Mouse (Mus musculus) cortical plate, adult 2 months (tissue): ENCODE measurements around the gene Ggnbp2.

ENCODE experiments used
- CTCF ChIP-seq: fragments of 200-500 bp; IDR thresholded peaks from 2 replicates; pipeline ENCODE4 v1.5.1; 2011; ENCODE audit warnings: mild to moderate bottlenecking, control low read depth, low read length; ENCODE audit not compliant: insufficient read depth; ENCODE audit errors: extremely low read depth
- POLR2A ChIP-seq: fragments of 200-500 bp; IDR thresholded peaks from 2 replicates; pipeline ENCODE4 v1.6.1; 2011; ENCODE audit warnings: mild to moderate bottlenecking, low read length, control low read depth; ENCODE audit not compliant: insufficient read depth; ENCODE audit errors: extremely low read depth

DNA sequence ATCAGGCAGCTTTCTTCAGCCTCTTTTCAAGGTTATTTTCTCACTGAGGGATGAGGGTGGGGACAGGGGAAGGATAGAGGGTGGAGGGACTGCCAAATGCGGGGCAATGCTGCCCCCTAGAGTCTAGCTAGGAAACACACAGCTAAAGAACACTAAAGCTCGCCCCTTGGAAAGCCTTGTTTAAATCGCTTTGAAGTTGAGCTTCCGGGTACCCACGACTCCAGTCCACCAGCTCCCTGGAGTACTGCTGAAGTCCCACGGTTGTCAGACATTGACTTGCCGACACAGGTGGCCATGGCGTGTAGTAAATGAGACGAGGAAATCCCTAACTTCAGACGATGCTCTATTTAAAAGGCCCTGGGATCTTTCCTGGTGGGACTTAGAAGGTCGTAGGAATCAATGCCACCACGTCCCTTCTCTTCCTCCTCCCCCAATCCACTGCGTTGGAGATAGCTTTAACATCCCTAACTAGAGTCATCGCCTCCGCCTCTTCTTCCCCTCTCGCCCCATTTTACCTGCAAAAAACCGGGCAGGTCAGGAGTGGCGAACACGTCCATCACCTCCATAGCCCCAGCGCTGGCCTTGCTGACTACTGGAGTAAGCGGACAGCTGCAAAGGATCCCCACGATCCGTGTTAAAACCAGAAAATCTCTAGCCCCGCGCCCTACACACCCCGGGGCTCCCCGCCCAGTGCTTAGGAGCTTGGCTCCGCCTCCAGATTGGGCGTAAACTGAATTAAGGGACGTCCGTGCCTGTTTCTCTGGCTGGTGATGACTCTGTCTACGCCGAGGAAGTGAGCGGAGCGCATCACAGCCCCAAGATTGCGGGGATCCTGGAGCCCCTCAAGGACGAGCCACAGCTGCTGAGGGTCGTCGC is 52.3 kb downstream of the Ggnbp2 start:
- TF ChIP-seq CTCF (peak; percentile 82), POLR2A (peak; percentile 79)
